Mouse (Mus musculus) left cerebral cortex, adult 9 months (tissue): ENCODE results near the gene Pgap2.
A peak's percentile ranks its signal among the peaks of the same experiment; 100 is the strongest.
"Not testable (repeated sequence)": the region's sequence is repeated elsewhere in the genome, so short reads cannot be mapped to it uniquely, and the experiment has no call there.

Experiments used
- DNase-seq, 2 experiments: peaks; one replicate each; pipeline ENCODE4 v3.0.0; 2022; ENCODE audit warnings: low spot score in 2 of 2

Pgap2 gene

DNA sequence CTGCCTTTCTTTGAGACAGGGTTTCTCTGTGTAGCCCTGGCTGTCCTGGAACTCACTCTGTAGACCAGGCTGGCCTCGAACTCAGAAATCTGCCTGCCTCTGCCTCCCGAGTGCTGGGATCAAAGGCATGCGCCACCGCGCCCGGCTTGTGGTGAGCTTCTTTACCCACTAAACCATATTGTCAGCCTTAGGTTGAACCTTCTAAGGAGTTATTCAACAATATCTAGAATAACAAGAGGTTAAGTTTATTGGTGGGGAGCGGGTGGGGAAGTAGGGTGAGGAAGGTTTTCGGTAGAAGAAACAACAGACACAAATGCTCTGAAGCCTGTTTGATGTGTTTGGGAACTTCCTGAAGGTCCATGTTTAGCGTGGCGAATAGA lies 56.0 kb downstream of the Pgap2 start:
- not testable (repeated sequence) for DNase-seq

DNA sequence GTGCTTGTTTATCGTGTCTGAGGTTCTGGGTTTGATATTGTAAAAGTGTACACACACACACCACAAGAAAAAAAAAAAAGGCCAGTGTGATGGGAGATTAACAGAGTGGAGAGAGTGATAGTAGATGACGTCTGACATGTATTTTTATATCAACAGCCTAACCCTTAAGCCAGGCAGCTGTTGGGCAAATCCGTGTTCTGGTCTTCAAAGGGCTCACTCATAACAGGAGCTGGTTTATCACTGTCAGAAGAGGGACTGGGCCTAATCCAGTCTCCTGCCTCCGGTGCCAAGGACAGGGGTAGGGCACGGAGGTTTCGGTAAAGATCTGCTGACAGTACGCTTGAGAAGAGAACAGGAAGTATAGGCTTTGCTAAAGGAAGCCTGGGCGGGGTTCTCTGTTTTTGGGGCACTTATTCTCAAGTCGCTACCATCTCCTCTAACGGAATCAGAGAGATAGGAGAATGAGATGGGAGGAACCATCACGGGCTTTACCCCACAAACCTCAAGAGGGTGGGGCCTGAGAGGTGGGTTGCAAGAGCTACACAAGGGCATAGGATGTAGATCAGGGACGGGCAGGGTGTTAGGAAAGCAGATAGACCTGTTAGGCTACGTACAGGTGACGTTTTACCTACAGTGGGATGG lies 56.5 kb downstream of the Pgap2 start:
- no peak for DNase-seq

DNA sequence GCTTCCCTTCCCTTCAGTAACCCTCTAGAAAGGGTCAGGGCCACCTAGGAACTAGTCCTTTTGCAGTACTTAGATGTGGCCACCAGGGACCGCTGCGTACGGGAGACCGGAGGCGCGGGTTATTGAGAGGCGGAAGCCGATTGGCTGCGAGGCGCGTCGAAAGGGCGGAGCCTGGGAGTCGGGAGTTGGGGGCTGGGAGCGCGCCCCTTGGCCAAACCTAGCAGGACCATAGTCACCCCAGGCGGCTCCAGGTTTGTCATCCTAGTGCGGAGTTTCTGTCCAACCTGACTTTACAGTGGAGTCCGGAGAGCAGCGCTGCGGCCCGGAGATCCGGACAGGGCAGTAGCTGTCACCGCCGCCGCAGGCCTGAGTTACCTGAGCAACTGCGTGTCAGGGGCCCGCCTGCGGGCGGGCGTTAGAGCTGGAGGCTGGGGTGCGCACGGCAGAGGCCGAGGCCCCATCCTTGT lies 57.1 kb downstream of the Pgap2 start:
- peak; percentile 82 to 96 for DNase-seq

DNA sequence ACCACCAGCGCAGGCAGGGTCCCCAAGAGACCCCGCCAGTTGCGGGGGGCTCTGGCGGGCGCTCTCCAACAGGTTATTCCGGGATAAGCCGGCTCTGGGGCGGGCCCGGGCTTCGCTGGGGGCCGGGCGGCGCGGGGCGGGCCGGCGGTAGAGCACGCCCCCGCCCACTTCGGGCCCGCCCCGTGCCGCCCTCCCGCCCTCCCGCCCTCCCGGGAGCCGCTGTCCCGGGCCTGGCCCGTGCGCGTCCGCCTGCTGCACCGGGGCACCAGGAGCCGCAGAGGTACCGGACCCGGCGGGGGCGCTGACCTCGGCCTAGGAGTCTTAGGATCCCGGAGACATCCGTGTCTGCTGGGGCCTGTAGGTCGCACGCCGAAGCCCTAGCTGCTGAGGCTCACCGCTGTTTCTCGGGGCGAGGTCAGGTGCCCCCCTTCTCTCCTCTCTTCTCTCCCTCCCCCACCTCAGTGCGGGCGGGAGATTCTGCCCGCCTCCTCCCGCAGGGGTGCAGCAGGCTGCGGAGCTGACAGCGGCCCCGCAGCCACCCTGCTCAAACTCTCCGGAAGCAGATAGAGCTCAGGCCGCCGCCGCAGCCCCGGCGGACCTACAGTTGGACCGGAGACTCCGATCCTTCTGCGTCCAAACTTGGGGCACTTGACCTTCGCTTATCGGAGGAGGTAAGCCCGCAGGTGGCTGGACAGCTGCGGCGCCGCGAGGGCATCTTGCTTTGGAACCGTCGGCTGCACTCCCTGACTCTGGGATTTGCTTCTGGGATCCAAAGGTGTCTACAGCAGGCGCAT lies 57.8 kb downstream of the Pgap2 start, which contains the start of gene Stim1:
Stim1 (plus strand) TSS at position 206 of the 794 bp plus-strand sequence.
- no peak for DNase-seq

DNA sequence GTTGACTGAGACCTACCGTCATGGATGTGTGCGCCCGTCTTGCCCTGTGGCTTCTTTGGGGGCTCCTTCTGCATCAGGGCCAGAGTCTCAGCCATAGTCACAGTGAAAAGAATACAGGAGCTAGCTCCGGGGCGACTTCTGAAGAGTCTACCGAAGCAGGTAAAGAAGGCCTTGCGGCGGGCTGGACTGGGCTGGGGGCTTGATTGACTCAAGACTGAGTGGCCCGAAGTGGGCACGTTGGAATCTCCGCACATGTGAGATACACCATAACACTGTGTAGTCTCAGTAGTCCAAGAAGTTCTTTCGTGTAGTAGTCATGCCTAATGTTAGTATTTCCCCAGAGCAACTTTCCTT lies 58.4 kb downstream of the Pgap2 start:
- no peak for DNase-seq

DNA sequence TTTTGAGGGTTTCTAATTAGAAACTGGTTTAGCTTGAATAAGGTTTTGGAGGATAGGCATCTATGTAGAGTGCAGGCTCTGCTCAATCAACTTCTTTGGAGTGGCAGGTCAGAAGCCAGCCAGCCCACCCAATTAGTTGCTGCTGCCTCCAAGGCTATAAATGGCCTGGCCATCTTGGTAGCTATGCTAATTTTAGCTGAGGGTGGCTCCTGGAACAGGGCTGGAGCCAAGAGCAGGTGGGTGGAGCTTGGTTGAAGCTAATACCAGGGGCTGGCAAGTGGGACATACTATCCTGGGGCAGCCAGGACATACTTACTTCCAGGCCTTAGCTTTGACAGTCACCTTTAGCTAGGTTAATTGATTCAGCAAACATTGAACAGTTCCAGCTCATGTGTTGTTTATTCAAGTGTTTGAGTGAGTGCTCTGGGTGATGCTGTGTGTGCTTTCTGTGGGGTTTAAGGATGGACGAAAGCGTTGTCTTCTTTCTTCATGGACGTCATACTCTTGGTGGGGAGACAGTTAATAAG lies 62.5 kb downstream of the Pgap2 start:
- DNase-seq: no peak

DNA sequence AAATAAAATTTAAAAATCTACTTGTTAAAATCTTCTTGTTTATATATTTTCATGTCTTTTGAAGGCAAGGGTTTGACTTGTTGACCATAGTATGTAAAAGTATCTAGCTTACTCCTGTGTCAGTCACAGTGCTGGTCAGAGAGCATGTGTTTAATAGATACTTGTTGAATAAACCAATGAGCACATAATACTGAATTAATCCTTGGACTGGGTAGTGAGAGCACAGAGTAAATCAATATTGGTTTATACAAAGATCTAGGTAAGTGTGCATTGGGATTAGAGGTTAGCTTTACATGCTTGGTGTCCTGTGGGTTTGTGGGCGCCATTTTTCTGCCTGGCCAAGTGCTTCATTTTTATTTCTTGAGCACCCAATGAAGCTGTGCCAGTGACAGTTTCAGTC lies 71.4 kb downstream of the Pgap2 start:
- no peak for DNase-seq

DNA sequence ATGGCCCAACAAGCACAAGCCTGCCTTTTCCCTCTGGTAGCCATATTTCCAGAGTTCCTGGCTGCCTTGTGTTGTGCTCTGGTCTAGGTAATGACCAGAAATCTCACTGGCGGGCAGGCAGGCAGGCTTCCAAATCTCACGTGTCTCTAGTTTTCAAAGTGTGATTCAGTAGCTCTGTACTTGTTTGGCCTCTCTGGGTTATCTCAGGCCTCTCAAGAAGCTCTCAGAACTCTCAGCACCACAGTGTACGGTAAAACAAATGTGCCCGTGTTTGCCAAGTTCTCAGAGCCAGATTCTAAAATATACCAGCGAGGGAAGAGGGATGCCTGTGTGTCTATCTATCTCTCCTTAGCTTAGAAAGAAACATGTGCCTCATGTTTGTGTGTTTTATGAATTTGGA lies 72.3 kb downstream of the Pgap2 start:
- peak in 1 of 2 experiments; percentile 5 for DNase-seq
